Mouse (Mus musculus): ENCODE results near the gene Klrb1c. TPM values are rescaled to one million over a fixed set of nuclear protein-coding genes. Genes with fewer than 3 reads are reported as not detected.

Gene Klrb1c
- polyA plus RNA-seq, 1 experiment from 2014 or later: not detected

- no peaks in the 10 kb centered on the region for H3K4me1 ChIP-seq
- ATAC-seq (ENCODE audit: low FRiP score): no peak
- no peak overlapping the region for H3K27ac ChIP-seq
- no peak overlapping the region for H3K9ac ChIP-seq
- no peaks in the 10 kb centered on the region for H3K27me3 ChIP-seq
- H3K9me3 ChIP-seq: no peaks in the 10 kb centered on the region
- 90% methylated on average over 5 of the region's 5 CpGs for WGBS
- no peak overlapping the region for H3K4me2 ChIP-seq
- no peak overlapping the region for H3K4me3 ChIP-seq (replicated peaks)
- no peaks in the 10 kb centered on the region for H3K36me3 ChIP-seq (replicated peaks)
Observed at GRCm38 (mm10) chr6:128733908-128734679, 54.9 kb downstream of the Klrb1c start.

- no peak overlapping the region for H3K4me2 ChIP-seq
- no peak overlapping the region for H3K9ac ChIP-seq
- H3K4me3 ChIP-seq (replicated peaks): no peak overlapping the region
- 87% methylated on average over 3 of the region's 3 CpGs for WGBS
- no peaks in the 10 kb centered on the region for H3K27me3 ChIP-seq
- no peak overlapping the region for H3K27ac ChIP-seq
- H3K36me3 ChIP-seq (replicated peaks): no peaks in the 10 kb centered on the region
- no peaks in the 10 kb centered on the region for H3K4me1 ChIP-seq
- no peak for ATAC-seq (ENCODE audit: low FRiP score)
- H3K9me3 ChIP-seq: no peaks in the 10 kb centered on the region
Observed at GRCm38 (mm10) chr6:128732032-128732431, 57.0 kb downstream of the Klrb1c start.

Other genes with a start within 250 kb of the Klrb1c start
- gene A2ml1, start 207.6 kb downstream of the Klrb1c start, polyA plus RNA-seq (2016; fragmentation: Nextera tagmentation; extraction: Ambion mirVana): 0.57 and 1.2 TPM in 2 replicates
- gene Klrb1a, start 165.7 kb downstream of the Klrb1c start, polyA plus RNA-seq (2016; fragmentation: Nextera tagmentation; extraction: Ambion mirVana): not detected in 2 replicates
- gene Clec2h, start 126.8 kb downstream of the Klrb1c start, polyA plus RNA-seq (2016; fragmentation: Nextera tagmentation; extraction: Ambion mirVana): not detected in 2 replicates
- not detected in 2 replicates for gene Klrb1, start 66.2 kb downstream of the Klrb1c start, polyA plus RNA-seq (2016; fragmentation: Nextera tagmentation; extraction: Ambion mirVana)
- not detected in 2 replicates for gene Gm44511, start 37.1 kb upstream of the Klrb1c start, polyA plus RNA-seq (2016; fragmentation: Nextera tagmentation; extraction: Ambion mirVana)
- gene Klrb1b, start 37.1 kb upstream of the Klrb1c start, polyA plus RNA-seq (2016; fragmentation: Nextera tagmentation; extraction: Ambion mirVana): not detected in 2 replicates
- 0.10 TPM in 1 of 2 replicates, not detected in the other for gene Clec2i, start 98.4 kb upstream of the Klrb1c start, polyA plus RNA-seq (2016; fragmentation: Nextera tagmentation; extraction: Ambion mirVana)
- gene BC035044, start 101.9 kb upstream of the Klrb1c start, polyA plus RNA-seq (2016; fragmentation: Nextera tagmentation; extraction: Ambion mirVana): 0.17 and 0.43 TPM in 2 replicates
- gene Clec2g, start 145.2 kb upstream of the Klrb1c start, polyA plus RNA-seq (2016; fragmentation: Nextera tagmentation; extraction: Ambion mirVana): not detected in 2 replicates